Mouse (Mus musculus) granulocyte monocyte progenitor cell, adult 5-6 weeks (primary cell): ENCODE measurements at regions not wholly inside any gene's neighbourhood (a gene's known extent, or its start where the extent isn't known, plus 50 kb on each side); places are given as distances from the start of the nearest gene placed in this dataset.
"Not testable (repeated sequence)": the region's sequence is repeated elsewhere in the genome, so short reads cannot be mapped to it uniquely, and the experiment has no call there.

Experiments
- ATAC-seq: replicated peaks from 2 replicates; pipeline ENCODE4 v1.8.0; 2016; ENCODE audit warnings: mild to moderate bottlenecking, moderate TSS enrichment, inconsistent platforms; ENCODE audit not compliant: poor library complexity, severe bottlenecking

- peak; percentile 67 for ATAC-seq
These were observed 311.0 kb upstream of the Ercc4 start for GRCm38 (mm10) chr16:12798523-12798922.

- no peak for ATAC-seq
These were observed 309.3 kb upstream of the Ercc4 start for GRCm38 (mm10) chr16:12800181-12800580.

GRCm38 (mm10) chr16:12802651-12803050, 306.8 kb upstream of the Ercc4 start:
- no peak for ATAC-seq

GRCm38 (mm10) chr16:12807351-12807871, 302.1 kb upstream of the Ercc4 start:
- ATAC-seq, result no peak

- no peak for ATAC-seq
These were observed 298.4 kb upstream of the Ercc4 start for GRCm38 (mm10) chr16:12811088-12811487.

- ATAC-seq, result no peak
These were observed 284.8 kb upstream of the Ercc4 start for GRCm38 (mm10) chr16:12824646-12825045.

GRCm38 (mm10) chr16:12826222-12826621, 283.3 kb upstream of the Ercc4 start:
- ATAC-seq, result 0 out of 2 replicates have a peak, but pooled peaks have one; percentile 25

- ATAC-seq, result not testable (repeated sequence)
These were observed 278.2 kb upstream of the Ercc4 start for GRCm38 (mm10) chr16:12831308-12831707.

GRCm38 (mm10) chr16:12856356-12856755, 253.1 kb upstream of the Ercc4 start:
- no peak for ATAC-seq

GRCm38 (mm10) chr16:12859714-12860355, 249.6 kb upstream of the Ercc4 start:
- ATAC-seq, result no peak

- no peak for ATAC-seq
These were observed 246.9 kb upstream of the Ercc4 start for GRCm38 (mm10) chr16:12862561-12862960.

- not testable (repeated sequence) for ATAC-seq
These were observed 231.2 kb upstream of the Ercc4 start for GRCm38 (mm10) chr16:12878326-12878725.

- no peak for ATAC-seq
These were observed 229.5 kb upstream of the Ercc4 start for GRCm38 (mm10) chr16:12880011-12880410.

- ATAC-seq, result no peak
These were observed 229.0 kb upstream of the Ercc4 start for GRCm38 (mm10) chr16:12880481-12880880.

- ATAC-seq, result no peak
These were observed 226.8 kb upstream of the Ercc4 start for GRCm38 (mm10) chr16:12882690-12883089.

- ATAC-seq, result no peak
These were observed 224.9 kb upstream of the Ercc4 start for GRCm38 (mm10) chr16:12884556-12884955.

- no peak for ATAC-seq
These were observed 223.4 kb upstream of the Ercc4 start for GRCm38 (mm10) chr16:12886127-12886526.

GRCm38 (mm10) chr16:12887381-12887780, 222.1 kb upstream of the Ercc4 start:
- no peak for ATAC-seq

- no peak for ATAC-seq
These were observed 219.4 kb upstream of the Ercc4 start for GRCm38 (mm10) chr16:12890094-12890493.

- no peak for ATAC-seq
These were observed 218.9 kb upstream of the Ercc4 start for GRCm38 (mm10) chr16:12890545-12890944.

GRCm38 (mm10) chr16:12892658-12893305, 216.7 kb upstream of the Ercc4 start:
- ATAC-seq, result peak; percentile 79

GRCm38 (mm10) chr16:12897267-12897666, 212.2 kb upstream of the Ercc4 start:
- ATAC-seq, result no peak
